Mouse (Mus musculus) bone marrow macrophage, adult 2 months (primary cell): Measurements from ENCODE around the gene Cideb.

Source experiments
- CTCF ChIP-seq: IDR thresholded peaks from 2 replicates; pipeline ENCODE4 v1.5.1; 2012; ENCODE audit warnings: low read depth, mild to moderate bottlenecking, low read length, moderate library complexity
- POLR2A ChIP-seq: IDR thresholded peaks from 2 replicates; pipeline ENCODE4 v1.6.1; 2012; ENCODE audit warnings: mild to moderate bottlenecking, low read depth, low read length, borderline replicate concordance

DNA sequence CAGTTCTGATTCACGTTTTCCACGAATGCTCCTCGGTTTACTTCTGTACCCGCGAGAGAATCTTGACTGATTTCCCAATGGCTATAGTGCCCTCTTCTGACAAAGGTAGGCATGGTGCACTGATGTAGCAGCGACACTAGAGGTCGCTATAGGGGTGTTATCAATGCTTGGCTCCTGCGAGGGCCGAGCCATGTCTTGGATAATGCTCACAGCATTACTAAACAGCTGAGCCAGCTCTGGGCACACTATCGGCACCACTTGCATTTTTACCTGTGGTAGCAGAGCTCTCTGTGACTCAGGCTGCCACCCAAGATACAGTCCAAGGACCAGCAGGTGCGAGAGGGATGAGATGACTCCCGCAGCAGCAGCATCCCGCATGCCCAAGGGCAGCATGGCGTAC is 23.1 kb upstream of the Cideb start:
- peak; percentile 96 for TF ChIP-seq CTCF
- TF ChIP-seq POLR2A: no peak
